Mouse (Mus musculus): ENCODE results near the gene Tufm. TPM values are rescaled to one million over a fixed set of nuclear protein-coding genes. Genes with fewer than 3 reads are reported as not detected.

Gene Tufm
- polyA plus RNA-seq, 1 experiment from 2014 or later = 137 TPM

DNA sequence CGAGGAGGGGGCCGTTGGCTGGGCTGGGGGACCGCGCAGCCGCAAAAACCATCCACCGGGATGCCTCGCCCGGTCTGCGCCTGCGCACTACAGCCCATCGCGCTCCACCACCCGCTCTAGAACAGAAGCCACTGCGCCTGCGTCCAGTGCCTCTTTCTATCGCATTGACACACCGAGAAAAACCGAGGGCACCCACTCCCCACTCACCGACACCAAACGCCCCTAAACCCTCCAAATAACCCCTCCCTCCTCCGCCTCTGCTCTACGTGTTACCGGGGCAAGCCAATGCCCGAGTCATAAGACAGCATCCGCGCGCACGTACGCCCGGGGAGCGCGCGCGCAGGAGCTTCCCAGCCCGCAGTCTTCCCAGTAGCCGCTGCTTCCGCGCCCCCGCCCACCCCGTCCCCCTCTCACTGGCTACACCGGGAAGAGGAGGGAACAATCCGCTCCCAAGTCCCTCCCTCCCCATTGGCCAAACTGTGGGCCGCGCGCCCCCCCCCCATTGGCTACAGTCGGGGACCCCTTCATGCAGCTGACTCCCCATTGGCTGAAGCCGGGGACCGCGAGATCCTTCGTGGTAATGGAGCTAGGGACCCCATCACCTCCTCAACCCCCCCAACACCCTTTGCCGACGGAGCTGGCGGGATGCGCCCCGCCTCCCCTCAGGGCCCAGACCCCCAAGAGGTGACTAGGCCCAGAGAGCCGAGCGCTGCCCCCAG, 15.0 kb downstream of the Tufm start:
- Histone ChIP-seq H3K27me3 (ENCODE audit: control insufficient read depth, insufficient read depth, low read length) (no peaks in the 10 kb centered on the region), H3K9me3 (ENCODE audit: control insufficient read depth, low read length) (no peaks in the 10 kb centered on the region), H3K27ac (ENCODE audit: low read depth, low read length) (peak overlapping the region; percentile 99), H3K36me3 (ENCODE audit: control insufficient read depth, insufficient read depth, low read length) (peaks cover 39% of the 10 kb centered on the region), H3K4me2 (ENCODE audit: low read depth, low read length) (peak overlapping the region; percentile 62), H3K4me1 (ENCODE audit: control insufficient read depth, insufficient read depth, low read length) (peaks cover 10% of the 10 kb centered on the region), H3K9ac (replicated peaks; ENCODE audit: low read depth, low read length) (peak overlapping the region; percentile 100), H3K4me3 (ENCODE audit: low read depth, low read length) (peak overlapping the region; percentile 100)
- WGBS = 0% methylated on average over 44 of the region's 57 CpGs
- peak; percentile 93 for ATAC-seq (ENCODE audit: low read depth)

DNA sequence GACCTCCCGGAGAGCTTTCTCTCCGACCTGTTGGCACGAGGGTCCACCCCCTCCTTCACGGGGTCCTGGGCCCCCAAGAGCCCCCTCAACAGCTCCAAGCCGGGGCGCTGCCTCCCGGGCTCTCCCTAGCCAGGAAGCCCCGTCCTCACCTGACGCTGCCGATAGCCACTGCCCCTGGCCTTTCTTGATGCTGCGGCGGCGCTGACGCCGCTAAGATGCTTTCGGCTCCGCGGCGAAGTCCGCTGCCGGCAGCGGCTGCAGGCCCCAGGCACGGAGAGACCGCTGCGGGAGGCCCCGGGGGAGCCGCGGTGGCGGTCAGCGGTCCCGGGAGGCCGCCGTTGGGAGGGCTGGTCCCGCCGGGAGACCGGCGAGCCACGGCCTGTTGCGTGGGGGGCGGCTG, 15.6 kb downstream of the Tufm start:
- no peak for ATAC-seq (ENCODE audit: low read depth)
- peak overlapping the region; percentile 99 for H3K27ac ChIP-seq (ENCODE audit: low read depth, low read length)
- peaks cover 10% of the 10 kb centered on the region for H3K4me1 ChIP-seq (ENCODE audit: control insufficient read depth, insufficient read depth, low read length)
- peak overlapping the region; percentile 43 for H3K4me2 ChIP-seq (ENCODE audit: low read depth, low read length)
- peak overlapping the region; percentile 100 for H3K4me3 ChIP-seq (ENCODE audit: low read depth, low read length)
- peak overlapping the region; percentile 100 for H3K9ac ChIP-seq (replicated peaks; ENCODE audit: low read depth, low read length)
- no peaks in the 10 kb centered on the region for H3K9me3 ChIP-seq (ENCODE audit: control insufficient read depth, low read length)
- peaks cover 33% of the 10 kb centered on the region for H3K36me3 ChIP-seq (ENCODE audit: control insufficient read depth, insufficient read depth, low read length)
- WGBS = under 1% methylated on average over 39 of the region's 40 CpGs
- no peaks in the 10 kb centered on the region for H3K27me3 ChIP-seq (ENCODE audit: control insufficient read depth, insufficient read depth, low read length)

DNA sequence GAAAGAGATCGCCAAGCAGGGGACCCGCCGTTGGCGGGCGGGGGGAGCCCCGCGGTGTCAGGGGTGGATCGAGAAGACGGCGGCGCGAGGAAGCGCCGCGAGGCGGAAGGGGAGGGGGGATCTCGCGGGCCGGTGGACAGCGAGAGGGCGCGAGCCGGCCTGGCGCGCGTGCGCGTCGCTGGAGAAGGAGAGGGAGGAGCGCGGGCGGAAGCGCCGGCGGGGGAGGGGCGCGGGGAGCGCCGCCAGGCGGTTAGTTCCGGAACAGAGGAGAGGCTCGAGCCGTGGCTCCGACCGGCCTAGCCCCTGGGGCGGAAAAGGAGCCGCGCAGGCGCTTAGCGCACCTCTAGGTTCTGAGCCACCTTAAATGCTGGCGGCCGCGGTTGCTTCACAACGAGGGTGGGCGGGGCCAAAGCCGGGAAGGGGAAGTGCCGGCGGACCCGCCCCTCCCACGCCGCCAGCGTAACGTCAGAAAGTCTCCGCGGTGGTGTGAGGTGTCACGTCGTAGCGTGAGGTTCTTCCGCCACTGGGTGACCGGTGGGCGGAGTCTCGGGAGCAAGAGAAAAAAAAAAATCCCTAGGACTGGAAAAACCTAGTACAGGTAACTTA, 16.2 kb downstream of the Tufm start, which contains the start of gene Atxn2l:
Gene Atxn2l (minus strand): TSS at position 165 of the 606 bp plus-strand sequence.
- peaks cover 10% of the 10 kb centered on the region for H3K4me1 ChIP-seq (ENCODE audit: control insufficient read depth, insufficient read depth, low read length)
- H3K9me3 ChIP-seq (ENCODE audit: control insufficient read depth, low read length) = no peaks in the 10 kb centered on the region
- under 1% methylated on average over 63 of the region's 72 CpGs for WGBS

DNA sequence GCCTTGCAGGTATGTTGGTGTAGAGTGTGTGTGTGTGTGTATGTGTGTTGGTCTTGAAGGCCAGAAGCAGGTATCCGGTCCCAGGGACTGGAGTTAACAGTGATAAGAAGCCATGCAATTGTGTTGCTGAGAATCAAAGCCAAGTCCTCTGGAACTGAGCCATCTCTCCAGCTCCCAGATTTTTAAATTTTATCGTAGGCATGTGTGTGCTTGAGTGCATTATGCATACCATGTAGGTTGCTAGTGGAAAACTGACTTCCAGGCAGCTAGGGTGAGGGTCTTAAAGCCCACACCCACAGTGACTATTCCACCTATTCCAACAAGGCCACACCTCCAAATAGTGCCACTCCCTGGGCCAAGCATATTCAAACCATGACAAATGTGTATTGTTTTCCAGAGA, 17.8 kb downstream of the Tufm start:
- H3K4me2 ChIP-seq (ENCODE audit: low read depth, low read length) = no peak overlapping the region
- no peak overlapping the region for H3K27ac ChIP-seq (ENCODE audit: low read depth, low read length)

More for the DNA sequence above, 16.2 kb downstream of the Tufm start, which contains the start of gene Atxn2l:
- H3K27ac ChIP-seq (ENCODE audit: low read depth, low read length) = peak within 1 kb of the TSS; percentile 99
- peak within 1 kb of the TSS; percentile 100 for H3K4me3 ChIP-seq (ENCODE audit: low read depth, low read length)
- no peaks in the 10 kb centered on the region for H3K27me3 ChIP-seq (ENCODE audit: control insufficient read depth, insufficient read depth, low read length)
- peak; percentile 85 for ATAC-seq (ENCODE audit: low read depth)
- peaks cover 27% of the 10 kb centered on the region for H3K36me3 ChIP-seq (ENCODE audit: control insufficient read depth, insufficient read depth, low read length)
- H3K4me2 ChIP-seq (ENCODE audit: low read depth, low read length) = peak within 1 kb of the TSS; percentile 62
- H3K9ac ChIP-seq (replicated peaks; ENCODE audit: low read depth, low read length) = peak within 1 kb of the TSS; percentile 100

DNA sequence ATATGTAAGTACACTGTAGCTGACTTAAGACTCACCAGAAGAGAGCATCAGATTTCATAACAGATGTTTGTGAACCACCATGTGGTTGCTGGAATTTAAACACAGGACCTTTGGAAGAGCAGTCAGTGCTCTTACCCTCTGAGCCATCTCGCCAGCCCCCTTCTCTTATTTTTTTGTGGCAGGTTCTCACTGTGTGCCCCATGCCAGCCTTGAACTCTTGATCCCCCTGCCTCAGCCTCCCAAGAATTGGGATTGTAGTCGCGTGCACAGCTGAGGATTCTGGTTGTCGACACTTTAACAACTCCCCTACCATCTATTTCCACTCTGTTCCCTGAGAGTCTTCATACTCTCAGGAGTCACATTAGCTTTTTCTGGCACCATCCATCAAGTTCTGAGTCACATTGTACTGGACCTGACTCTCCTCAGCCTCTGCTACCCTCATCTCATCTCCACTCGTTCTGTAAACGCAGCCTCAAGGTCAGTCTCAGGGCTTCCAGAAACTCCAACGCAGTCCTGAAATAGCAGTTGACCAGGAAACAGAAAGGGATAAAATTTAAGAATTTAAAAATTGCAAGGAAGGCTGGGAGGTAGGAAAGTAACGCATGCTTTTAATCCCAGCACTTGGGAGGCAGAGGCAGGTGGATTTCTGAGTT, 20.1 kb downstream of the Tufm start:
- H3K9ac ChIP-seq (replicated peaks; ENCODE audit: low read depth, low read length) = no peak overlapping the region
- H3K27ac ChIP-seq (ENCODE audit: low read depth, low read length) = no peak overlapping the region
- H3K36me3 ChIP-seq (ENCODE audit: control insufficient read depth, insufficient read depth, low read length) = no peaks in the 10 kb centered on the region
- no peaks in the 10 kb centered on the region for H3K9me3 ChIP-seq (ENCODE audit: control insufficient read depth, low read length)
- H3K27me3 ChIP-seq (ENCODE audit: control insufficient read depth, insufficient read depth, low read length) = no peaks in the 10 kb centered on the region
- WGBS = 85% methylated on average over 8 of the region's 8 CpGs
- H3K4me1 ChIP-seq (ENCODE audit: control insufficient read depth, insufficient read depth, low read length) = peaks cover 4% of the 10 kb centered on the region; the same call in 1 of the 2 replicates
- no peak overlapping the region for H3K4me2 ChIP-seq (ENCODE audit: low read depth, low read length)
- no peak for ATAC-seq (ENCODE audit: low read depth)
- H3K4me3 ChIP-seq (ENCODE audit: low read depth, low read length) = no peak overlapping the region

More for the DNA sequence above, 17.8 kb downstream of the Tufm start:
- WGBS = 92% methylated on average over 2 of the region's 2 CpGs
- no peak overlapping the region for H3K4me3 ChIP-seq (ENCODE audit: low read depth, low read length)
- ATAC-seq (ENCODE audit: low read depth) = no peak
- H3K4me1 ChIP-seq (ENCODE audit: control insufficient read depth, insufficient read depth, low read length) = peaks cover 10% of the 10 kb centered on the region
- no peaks in the 10 kb centered on the region for H3K9me3 ChIP-seq (ENCODE audit: control insufficient read depth, low read length)
- peaks cover 13% of the 10 kb centered on the region for H3K36me3 ChIP-seq (ENCODE audit: control insufficient read depth, insufficient read depth, low read length)
- no peak overlapping the region for H3K9ac ChIP-seq (replicated peaks; ENCODE audit: low read depth, low read length)
- no peaks in the 10 kb centered on the region for H3K27me3 ChIP-seq (ENCODE audit: control insufficient read depth, insufficient read depth, low read length)

GRCm38 (mm10) chr7:126511287-126511686, 24.1 kb downstream of the Tufm start:
- Histone ChIP-seq H3K4me2 (ENCODE audit: low read depth, low read length) (no peak overlapping the region), H3K4me1 (ENCODE audit: control insufficient read depth, insufficient read depth, low read length) (no peaks in the 10 kb centered on the region), H3K4me3 (ENCODE audit: low read depth, low read length) (no peak overlapping the region), H3K27ac (ENCODE audit: low read depth, low read length) (no peak overlapping the region), H3K9me3 (ENCODE audit: control insufficient read depth, low read length) (no peaks in the 10 kb centered on the region), H3K27me3 (ENCODE audit: control insufficient read depth, insufficient read depth, low read length) (no peaks in the 10 kb centered on the region), H3K36me3 (ENCODE audit: control insufficient read depth, insufficient read depth, low read length) (no peaks in the 10 kb centered on the region), H3K9ac (replicated peaks; ENCODE audit: low read depth, low read length) (no peak overlapping the region)
- WGBS = 85% methylated on average over 3 of the region's 3 CpGs
- ATAC-seq (ENCODE audit: low read depth) = no peak

DNA sequence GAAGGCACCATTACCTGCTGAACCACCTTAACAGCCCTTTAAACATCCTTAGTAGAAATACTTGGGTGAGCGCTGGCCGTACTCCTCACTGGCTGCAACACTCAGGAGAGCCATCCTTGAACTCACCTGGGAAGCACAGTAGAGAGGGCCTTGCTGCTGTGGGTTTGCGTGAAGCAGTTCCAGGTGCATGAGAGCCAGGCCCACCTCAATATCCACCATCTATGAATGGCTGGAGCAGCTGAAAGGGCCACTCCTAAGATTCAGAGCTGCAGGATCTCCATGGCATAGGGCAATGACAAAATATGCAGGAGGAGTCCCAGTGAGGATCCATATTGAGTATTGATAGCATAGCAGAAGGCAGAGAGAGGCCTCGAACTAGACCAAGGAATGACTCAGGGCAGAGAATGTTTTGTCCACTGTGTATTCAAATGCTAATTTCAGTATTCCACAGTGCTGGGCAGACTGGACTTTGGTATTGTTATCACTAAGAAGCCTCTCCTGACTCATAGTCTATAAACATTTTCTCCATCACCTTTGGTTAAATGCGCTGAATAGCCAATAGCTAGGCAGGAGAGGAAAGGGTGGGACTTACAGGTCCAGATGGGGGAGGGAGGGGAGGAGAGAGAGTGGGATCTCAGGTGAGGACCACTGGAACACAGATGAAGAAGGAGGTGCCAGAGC, 31.2 kb downstream of the Tufm start:
- Histone ChIP-seq H3K36me3 (ENCODE audit: control insufficient read depth, insufficient read depth, low read length) (no peaks in the 10 kb centered on the region), H3K27ac (ENCODE audit: low read depth, low read length) (no peak overlapping the region), H3K27me3 (ENCODE audit: control insufficient read depth, insufficient read depth, low read length) (no peaks in the 10 kb centered on the region), H3K4me1 (ENCODE audit: control insufficient read depth, insufficient read depth, low read length) (no peaks in the 10 kb centered on the region), H3K4me3 (ENCODE audit: low read depth, low read length) (no peak overlapping the region), H3K9ac (replicated peaks; ENCODE audit: low read depth, low read length) (no peak overlapping the region), H3K9me3 (ENCODE audit: control insufficient read depth, low read length) (no peaks in the 10 kb centered on the region), H3K4me2 (ENCODE audit: low read depth, low read length) (no peak overlapping the region)
- 81% methylated on average over 5 of the region's 5 CpGs for WGBS
- ATAC-seq (ENCODE audit: low read depth) = no peak

DNA sequence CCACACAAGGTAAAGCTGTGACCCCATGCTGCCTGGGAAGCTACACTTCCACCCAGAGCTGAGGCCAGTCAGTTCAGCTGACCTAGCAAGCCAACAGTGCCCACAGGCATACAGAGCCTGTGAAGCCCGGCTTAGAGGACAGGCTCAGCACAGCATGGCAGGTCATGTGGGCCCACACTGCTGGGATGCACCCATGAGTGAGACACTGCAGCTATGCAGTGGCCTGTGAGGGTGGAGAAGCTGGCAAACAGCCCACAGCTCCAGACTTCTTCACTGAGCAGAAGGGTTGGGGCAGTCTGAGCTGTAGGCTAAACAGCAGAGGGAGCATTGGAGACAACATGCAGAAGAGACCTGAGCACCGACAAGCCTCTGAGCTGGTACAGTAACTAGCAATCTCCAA, 32.4 kb downstream of the Tufm start:
- WGBS = 76% methylated on average over 2 of the region's 2 CpGs
- H3K4me3 ChIP-seq (ENCODE audit: low read depth, low read length) = no peak overlapping the region

More for the DNA sequence above, 32.4 kb downstream of the Tufm start:
- no peaks in the 10 kb centered on the region for H3K36me3 ChIP-seq (ENCODE audit: control insufficient read depth, insufficient read depth, low read length)
- H3K9me3 ChIP-seq (ENCODE audit: control insufficient read depth, low read length) = no peaks in the 10 kb centered on the region
- no peaks in the 10 kb centered on the region for H3K27me3 ChIP-seq (ENCODE audit: control insufficient read depth, insufficient read depth, low read length)
- no peaks in the 10 kb centered on the region for H3K4me1 ChIP-seq (ENCODE audit: control insufficient read depth, insufficient read depth, low read length)
- H3K27ac ChIP-seq (ENCODE audit: low read depth, low read length) = no peak overlapping the region
- ATAC-seq (ENCODE audit: low read depth) = no peak
- H3K4me2 ChIP-seq (ENCODE audit: low read depth, low read length) = no peak overlapping the region
- H3K9ac ChIP-seq (replicated peaks; ENCODE audit: low read depth, low read length) = no peak overlapping the region
